25 mouse cellular contexts compared by ENCODE assay signal in the genomic region with DNA sequence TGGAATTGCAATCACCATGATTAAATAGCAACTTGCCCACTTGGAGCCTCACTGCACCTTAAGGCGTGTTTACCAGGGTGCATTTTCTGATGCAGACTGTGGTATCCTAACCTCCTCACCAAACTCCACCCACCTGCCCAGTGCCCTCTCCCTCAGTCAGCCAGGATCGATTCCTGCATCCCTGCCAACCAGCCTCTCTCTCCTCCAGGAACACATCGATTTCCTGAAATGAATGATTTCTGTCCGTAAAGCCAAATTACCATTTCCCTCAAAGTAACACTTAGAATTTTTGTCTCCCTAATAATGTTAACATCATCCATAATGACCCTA.
"Had no signal": no experiment of that assay in that cellular context is flagged by ENCODE, and none has a peak within 500 bp of the region (broad histone marks: within the 10 kb centered on the region; RNA-seq: fewer than 3 reads in every experiment).

No protein-coding gene starts in this region.

- H3K4me2 ChIP-seq: heart, embryonic 11.5 days; heart, embryonic 13.5 days; heart, embryonic 15.5 days; hindbrain, embryonic 15.5 days; kidney, embryonic 15.5 days; limb, embryonic 12.5 days; liver, embryonic 11.5 days; liver, embryonic 13.5 days had no signal

- DNase-seq: forebrain, postnatal 0 days; gastrocnemius, postnatal 14 days; gastrocnemius, postnatal 36 days; heart, adult 11 months; heart, adult 2 months; heart, postnatal 14 days; heart, postnatal 36 days; kidney, adult 11 months; kidney, adult 2 months; kidney, adult 9 months; kidney, postnatal 14 days; kidney, postnatal 36 days; liver, embryonic 13.5 days had no signal

- H3K9me3 ChIP-seq: heart, embryonic 13.5 days; heart, embryonic 15.5 days; hindbrain, embryonic 15.5 days; kidney, embryonic 15.5 days; limb, embryonic 10.5 days; liver, embryonic 13.5 days had no signal

- H3K4me1 ChIP-seq: heart, embryonic 15.5 days; kidney, embryonic 15.5 days; limb, embryonic 12.5 days; liver, embryonic 13.5 days had no signal

- H3K4me3 ChIP-seq: heart, adult 2 months; heart, embryonic 13.5 days; heart, embryonic 15.5 days; hindbrain, embryonic 15.5 days; kidney, embryonic 15.5 days; layer of hippocampus, adult 2 months; left cerebral cortex, adult 2 months; limb, embryonic 10.5 days; limb, embryonic 12.5 days; liver, embryonic 13.5 days had no signal

- H3K36me3 ChIP-seq: heart, embryonic 13.5 days; heart, embryonic 15.5 days; hindbrain, embryonic 15.5 days; kidney, embryonic 15.5 days; limb, embryonic 10.5 days; limb, embryonic 12.5 days; liver, embryonic 13.5 days had no signal

- H3K27me3 ChIP-seq: heart, embryonic 13.5 days; heart, embryonic 15.5 days; hindbrain, embryonic 15.5 days; kidney, embryonic 15.5 days; limb, embryonic 12.5 days; liver, embryonic 13.5 days had no signal

- H3K9ac ChIP-seq: forebrain, postnatal 0 days; heart, embryonic 13.5 days; heart, embryonic 15.5 days; hindbrain, embryonic 15.5 days; kidney, embryonic 15.5 days; limb, embryonic 12.5 days; liver, embryonic 13.5 days had no signal

- ATAC-seq: forebrain, postnatal 0 days; intestine, embryonic 16.5 days had no signal

- H3K27ac ChIP-seq: heart, adult 2 months; heart, embryonic 13.5 days; heart, embryonic 15.5 days; kidney, embryonic 15.5 days; kidney, postnatal 0 days; layer of hippocampus, adult 2 months; left cerebral cortex, adult 2 months; limb, embryonic 10.5 days; limb, embryonic 12.5 days; liver, embryonic 13.5 days had no signal
